14 mouse cellular contexts compared by ENCODE assay signal in the genomic region with DNA sequence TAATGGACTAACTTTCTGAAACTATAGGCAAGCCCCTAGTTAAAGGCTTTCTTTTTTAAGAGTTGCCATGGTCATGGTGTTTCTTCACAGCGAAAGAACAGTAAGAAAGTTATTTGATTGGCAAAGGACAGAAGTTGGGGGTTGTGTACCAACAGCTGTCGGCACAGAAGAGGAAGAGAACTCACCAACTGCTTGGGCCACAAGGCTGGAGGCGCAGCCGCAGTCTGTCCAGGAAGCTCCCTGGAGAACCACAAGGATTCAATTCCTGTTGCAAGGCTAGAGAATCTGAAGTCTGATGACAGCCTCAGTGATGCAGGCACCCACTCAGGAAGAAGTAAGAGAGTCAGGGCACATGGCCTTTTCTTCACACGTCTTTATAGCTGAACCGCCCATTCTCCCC. TPM values are rescaled to one million over a fixed set of nuclear protein-coding genes. Genes with fewer than 3 reads are reported as not detected.
DNase-seq lines count a peak whose midpoint lies in the region; ATAC-seq and TF ChIP-seq lines count a peak whose summit lies in the region.
"Had no signal": no experiment of that assay in that cellular context is flagged by ENCODE, and none has a peak within 500 bp of the region (broad histone marks: within the 10 kb centered on the region; RNA-seq: fewer than 3 reads in every experiment).

No protein-coding gene starts in this region.

- peak; percentile 34 to 68 for DNase-seq in layer of hippocampus, adult 18-20 months (ENCODE audit: low spot score in 2 of 2)
- no peak for DNase-seq in layer of hippocampus, postnatal 10 days (ENCODE audit: low spot score in 2 of 2)
- DNase-seq in layer of hippocampus, adult 8-10 months (ENCODE audit: low spot score in 2 of 2): peak; percentile 20 to 36
- DNase-seq in monocyte, adult 2 months (ENCODE audit: low read depth in 1 of 2, low spot score in 2 of 2): peak; percentile 67 to 69
- DNase-seq in testis, postnatal 10 days (ENCODE audit: low spot score): no peak
- DNase-seq in thymus, adult 2 months: no peak
- DNase-seq in left cerebral cortex, adult 18-20 months (ENCODE audit: low spot score in 2 of 2): no peak
- DNase-seq: adrenal gland, adult 2 months; cerebellum, adult 11-12 months; embryo, embryonic 11 days had no signal

- H3K4me3 ChIP-seq in thymus, adult 2 months (ENCODE audit: control insufficient read depth, insufficient read depth, low read length): no peak overlapping the region
- H3K4me3 ChIP-seq: limb, embryonic 10.5 days had no signal

- H3K27ac ChIP-seq in thymus, adult 2 months (ENCODE audit: control insufficient read depth, insufficient read depth, low read length): no peak overlapping the region
- H3K27ac ChIP-seq: limb, embryonic 10.5 days had no signal

- no peak for TF ChIP-seq POLR2A in thymus, adult 2 months (IDR thresholded peaks at IDR 0.05; ENCODE audit: control insufficient read depth, extremely low read depth, insufficient read depth, low read length, poor library complexity)

- H3K27me3 ChIP-seq in thymus, adult 2 months (ENCODE audit: control insufficient read depth, insufficient read depth, low read length): no peaks in the 10 kb centered on the region
- H3K27me3 ChIP-seq: CH12.LX had no signal

- TF ChIP-seq CTCF in thymus, adult 2 months (IDR thresholded peaks at IDR 0.05; ENCODE audit: borderline replicate concordance, control insufficient read depth, extremely low read depth, insufficient read depth, low read length, poor library complexity): no peak

- peaks cover 6% of the 10 kb centered on the region for H3K4me1 ChIP-seq in thymus, adult 2 months (replicated peaks; ENCODE audit: control insufficient read depth, insufficient read depth, low read length)
- H3K4me1 ChIP-seq: limb, embryonic 10.5 days had no signal

- ATAC-seq in common myeloid progenitor, adult 5-6 weeks (replicated peaks; ENCODE audit: low read depth, poor library complexity, severe bottlenecking): peak; percentile 99
- ATAC-seq: Patski had no signal

- 27% methylated on average over 6 of the region's 6 CpGs for WGBS in thymus, adult 2 months

- no peaks in the 10 kb centered on the region for H3K36me3 ChIP-seq in thymus, adult 2 months (ENCODE audit: control insufficient read depth, insufficient read depth, low read length)
- H3K36me3 ChIP-seq: limb, embryonic 10.5 days had no signal

RNA-seq across cellular contexts. Expression of gene Abi1, which starts 12.5 kb away (rescaled TPM):
- 100 to 1,000 TPM; 213 to 220 TPM for total RNA-seq in layer of hippocampus, adult 18-20 months (2021)
- 100 to 1,000 TPM; 158 to 164 TPM for total RNA-seq in layer of hippocampus, postnatal 10 days (2021)
- total RNA-seq in common myeloid progenitor, adult 5-6 weeks (2017): 106 and 124 TPM in 2 replicates
- total RNA-seq in layer of hippocampus, adult 8-10 months (2022): 100 to 1,000 TPM; 181 to 208 (median 193) TPM
- 138 and 148 TPM in 2 replicates for polyA plus RNA-seq in thymus, adult 2 months (2012; rRNA removed)
- total RNA-seq in left cerebral cortex, adult 18-20 months (2021): 100 to 1,000 TPM; 142 to 146 TPM

RNA-seq across cellular contexts. Expression of gene Acbd5, which starts 15.4 kb away (rescaled TPM):
- 10 to 100 TPM; 76.0 to 84.7 TPM for total RNA-seq in layer of hippocampus, adult 18-20 months (2021)
- 10 to 100 TPM; 68.9 to 80.7 TPM for total RNA-seq in layer of hippocampus, postnatal 10 days (2021)
- total RNA-seq in common myeloid progenitor, adult 5-6 weeks (2017): 29.0 and 29.1 TPM in 2 replicates
- 10 to 100 TPM; 80.6 to 92.0 (median 89.1) TPM for total RNA-seq in layer of hippocampus, adult 8-10 months (2022)
- 8.8 and 11.5 TPM in 2 replicates for polyA plus RNA-seq in thymus, adult 2 months (2012; rRNA removed)
- 10 to 100 TPM; 74.9 to 80.3 TPM for total RNA-seq in left cerebral cortex, adult 18-20 months (2021)

Comparison
In these comparisons a context has a peak if more than half of its experiments do, and no peak if none do; other contexts are left out.
1. DNase-seq: peak in layer of hippocampus, adult 18-20 months (2 of 2), layer of hippocampus, adult 8-10 months (2 of 2) and monocyte, adult 2 months (2 of 2); none in layer of hippocampus, postnatal 10 days (0 of 2), testis, postnatal 10 days (single experiment), thymus, adult 2 months (single experiment) and left cerebral cortex, adult 18-20 months (0 of 2).